Mouse (Mus musculus): ENCODE results near the gene AC153137.1. TPM values are rescaled to one million over a fixed set of nuclear protein-coding genes. Genes with fewer than 3 reads are reported as not detected.
"Not testable (repeated sequence)": the region's sequence is repeated elsewhere in the genome, so short reads cannot be mapped to it uniquely, and the experiment has no call there.

AC153137.1 gene
- not detected in 2 replicates for total RNA-seq (2012; rRNA removed)
- polyA plus RNA-seq (2012; ENCODE audit: insufficient read depth in 1 of 2, insufficient read length in 2 of 2, low read depth in 1 of 2, low replicate concordance in 2 of 2, missing spikeins in 1 of 2): not detected

GRCm38 (mm10) chr1:30977868-30978267 lies at the start of gene AC153137.1:
Gene AC153137.1, minus strand, starts transcription at chr1:30977968.
- not testable (repeated sequence) for H3K27ac ChIP-seq (ENCODE audit: control insufficient read depth, low read depth, low read length); H3K4me3 ChIP-seq (ENCODE audit: control insufficient read depth in 1 of 2, insufficient read depth in 1 of 2, low read depth in 2 of 2, low read length in 2 of 2); DNase-seq (ENCODE audit: low read depth, low spot score); H3K27me3 ChIP-seq (ENCODE audit: control insufficient read depth in 1 of 2, insufficient read depth in 2 of 2, low read length in 2 of 2); H3K4me1 ChIP-seq (ENCODE audit: control insufficient read depth in 1 of 2, insufficient read depth in 2 of 2, low read length in 2 of 2); H3K9ac ChIP-seq (ENCODE audit: control insufficient read depth, low read depth, low read length, poor library complexity, severe bottlenecking); H3K79me2 ChIP-seq (ENCODE audit: control insufficient read depth, insufficient read depth, low read length, poor library complexity); H3K9me3 ChIP-seq (replicated peaks; ENCODE audit: insufficient read depth, low read length); H3K36me3 ChIP-seq (ENCODE audit: control insufficient read depth in 1 of 2, insufficient read depth in 2 of 2, low read length in 2 of 2)

GRCm38 (mm10) chr1:31023173-31023572 lies 45.4 kb upstream of the AC153137.1 start:
- no peak overlapping the region for H3K27ac ChIP-seq (ENCODE audit: control insufficient read depth, low read depth, low read length)
- no peak overlapping the region for H3K9ac ChIP-seq (ENCODE audit: control insufficient read depth, low read depth, low read length, poor library complexity, severe bottlenecking)
- no peak for DNase-seq (ENCODE audit: low read depth, low spot score)
- H3K9me3 ChIP-seq (replicated peaks; ENCODE audit: insufficient read depth, low read length): no peaks in the 10 kb centered on the region
- no peaks in the 10 kb centered on the region for H3K36me3 ChIP-seq (ENCODE audit: control insufficient read depth in 1 of 2, insufficient read depth in 2 of 2, low read length in 2 of 2)
- TF ChIP-seq POLR2A (IDR thresholded peaks at IDR 0.05; ENCODE audit: control insufficient read depth in 1 of 2, insufficient read depth in 1 of 2, low read depth in 1 of 2, low read length in 2 of 2, poor library complexity in 1 of 2) (no peak), NELFE (IDR thresholded peaks at IDR 0.05; ENCODE audit: low read depth, low read length) (no peak), NRF1 (IDR thresholded peaks at IDR 0.05; ENCODE audit: insufficient read depth, low read depth, low read length, poor library complexity, severe bottlenecking) (no peak), MEF2A (IDR thresholded peaks at IDR 0.05; ENCODE audit: extremely low read depth, insufficient replicate concordance, low read depth, low read length, poor library complexity, severe bottlenecking) (no peak), UBTF (IDR thresholded peaks at IDR 0.05; ENCODE audit: borderline replicate concordance, insufficient read depth, low read depth, low read length) (no peak), TCF12 (IDR thresholded peaks at IDR 0.05; ENCODE audit: low read depth, low read length) (no peak), TAL1 (IDR thresholded peaks at IDR 0.05; ENCODE audit: low read length) (no peak), ETS1 (IDR thresholded peaks at IDR 0.05; ENCODE audit: low read depth, low read length) (no peak), ZNF384 (IDR thresholded peaks at IDR 0.05; ENCODE audit: low read depth, low read length) (no peak), EP300 (IDR thresholded peaks at IDR 0.05; ENCODE audit: low read depth in 1 of 2, low read length in 2 of 2) (no peak), MXI1 (IDR thresholded peaks at IDR 0.05; ENCODE audit: low read depth, low read length) (no peak), BHLHE40 (IDR thresholded peaks at IDR 0.05; ENCODE audit: borderline replicate concordance, low read depth, low read length) (no peak), MAZ (IDR thresholded peaks at IDR 0.05; ENCODE audit: low read depth, low read length) (no peak), ZMIZ1 (IDR thresholded peaks at IDR 0.05; ENCODE audit: low read depth, low read length) (no peak), POLR2AphosphoS5 (IDR thresholded peaks at IDR 0.05; ENCODE audit: borderline replicate concordance, low read depth, low read length) (no peak), USF2 (IDR thresholded peaks at IDR 0.05; ENCODE audit: borderline replicate concordance in 1 of 2, insufficient read depth in 1 of 2, low read depth in 1 of 2, low read length in 2 of 2) (no peak), POLR2AphosphoS2 (IDR thresholded peaks at IDR 0.05; ENCODE audit: low read length) (no peak)
- no peaks in the 10 kb centered on the region for H3K4me1 ChIP-seq (ENCODE audit: control insufficient read depth in 1 of 2, insufficient read depth in 2 of 2, low read length in 2 of 2)
- no peak overlapping the region for H3K4me3 ChIP-seq (ENCODE audit: control insufficient read depth in 1 of 2, insufficient read depth in 1 of 2, low read depth in 2 of 2, low read length in 2 of 2)
- H3K79me2 ChIP-seq (ENCODE audit: control insufficient read depth, insufficient read depth, low read length, poor library complexity): no peaks in the 10 kb centered on the region
- H3K27me3 ChIP-seq (ENCODE audit: control insufficient read depth in 1 of 2, insufficient read depth in 2 of 2, low read length in 2 of 2): no peaks in the 10 kb centered on the region

Data from MEL (cell line).